Mouse (Mus musculus) thymus, postnatal 4 days (tissue): ENCODE data around the gene Safb2.

Experiments
- DNase-seq: peaks from one replicate; pipeline ENCODE4 v3.0.0; 2021

Gene Safb2

DNA sequence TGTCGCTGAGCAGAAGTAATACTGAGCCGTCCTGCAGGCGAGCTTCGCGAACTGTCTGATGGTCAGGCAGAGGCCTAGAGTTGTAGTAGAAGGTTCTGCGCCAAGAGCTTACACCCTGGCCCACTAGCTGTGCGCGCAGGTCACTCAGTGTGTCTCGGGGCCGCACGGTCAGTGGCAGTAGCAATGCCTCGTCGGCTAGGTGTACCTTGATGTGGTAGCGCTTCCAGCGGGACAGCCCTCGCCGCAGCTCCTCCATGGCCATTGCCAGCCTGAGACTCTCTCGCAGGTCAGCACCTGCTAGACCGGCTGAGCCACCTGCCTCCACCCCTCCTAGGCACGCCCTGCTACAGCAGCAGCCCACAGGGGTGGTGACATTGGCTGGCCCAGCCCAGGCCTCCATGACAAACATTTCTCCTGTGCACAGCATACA is 30.2 kb downstream of the Safb2 start, which contains the start of gene Gm20219:
TSS of gene Gm20219 (minus strand) at position 266 of the 430 bp plus-strand sequence.
- DNase-seq: no peak

DNA sequence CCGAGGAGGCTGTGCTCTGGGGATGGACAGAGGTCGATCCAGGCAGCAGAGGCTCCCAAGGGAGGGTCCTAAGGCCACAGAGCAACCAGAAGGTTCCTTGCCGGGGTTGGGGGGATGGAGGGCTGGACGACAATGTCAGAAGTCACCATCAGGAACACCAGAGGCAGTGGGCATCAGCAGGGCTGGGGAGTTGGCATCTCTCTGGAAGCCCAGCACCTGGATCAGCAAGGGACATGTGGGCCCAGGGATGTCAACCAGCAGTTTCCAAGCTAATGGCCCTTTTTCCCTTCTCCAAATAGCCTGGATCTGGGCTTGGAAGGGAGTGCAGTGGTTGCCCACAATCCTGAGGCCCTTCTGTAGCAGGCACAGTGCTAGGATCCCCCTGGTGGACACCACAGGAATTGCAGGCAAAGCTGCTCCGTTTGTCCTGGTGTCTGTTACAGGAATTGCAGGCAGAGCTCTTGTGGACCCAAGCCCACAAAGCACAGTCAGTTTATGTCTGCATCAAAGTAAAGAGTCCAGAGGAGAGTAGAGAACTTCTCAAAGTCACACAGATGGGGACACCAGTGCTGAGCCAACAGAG is 31.5 kb downstream of the Safb2 start:
- peak; percentile 83 for DNase-seq

DNA sequence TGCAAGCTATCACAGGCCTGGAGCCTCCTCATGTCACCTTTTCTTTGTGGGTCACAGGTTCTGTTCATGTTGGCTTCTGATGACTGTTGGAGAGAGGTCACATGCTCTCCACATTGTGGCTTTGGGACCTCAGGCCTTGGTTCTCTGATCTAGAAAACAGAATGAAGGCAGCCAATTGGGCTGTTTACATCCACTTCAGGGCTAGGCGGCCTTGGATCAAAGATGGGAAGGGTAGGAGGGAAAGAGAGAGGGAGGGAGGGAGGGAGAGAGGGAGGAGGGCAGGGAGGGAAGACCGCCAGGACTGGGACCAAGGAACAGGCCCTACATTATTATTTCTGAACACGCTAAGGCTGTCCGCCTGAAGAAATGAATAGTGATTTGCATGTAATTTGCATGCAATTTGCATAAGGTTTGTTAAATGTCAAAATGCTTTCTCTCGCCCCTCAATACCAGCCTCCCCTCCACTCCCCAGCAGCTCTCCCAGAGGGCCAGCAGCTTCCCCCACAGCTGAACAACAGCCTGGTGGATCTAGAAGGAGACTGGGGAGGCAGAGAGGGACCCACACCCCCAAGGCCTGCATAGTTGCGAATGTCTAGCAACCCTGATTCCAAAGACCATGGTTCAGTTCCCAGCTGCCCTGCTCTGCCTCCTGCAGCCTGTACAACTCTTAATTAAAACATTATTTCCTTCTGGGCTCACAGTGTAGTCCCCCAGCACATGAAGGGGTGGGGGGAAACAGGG is 32.4 kb downstream of the Safb2 start:
- peak; percentile 3 for DNase-seq

DNA sequence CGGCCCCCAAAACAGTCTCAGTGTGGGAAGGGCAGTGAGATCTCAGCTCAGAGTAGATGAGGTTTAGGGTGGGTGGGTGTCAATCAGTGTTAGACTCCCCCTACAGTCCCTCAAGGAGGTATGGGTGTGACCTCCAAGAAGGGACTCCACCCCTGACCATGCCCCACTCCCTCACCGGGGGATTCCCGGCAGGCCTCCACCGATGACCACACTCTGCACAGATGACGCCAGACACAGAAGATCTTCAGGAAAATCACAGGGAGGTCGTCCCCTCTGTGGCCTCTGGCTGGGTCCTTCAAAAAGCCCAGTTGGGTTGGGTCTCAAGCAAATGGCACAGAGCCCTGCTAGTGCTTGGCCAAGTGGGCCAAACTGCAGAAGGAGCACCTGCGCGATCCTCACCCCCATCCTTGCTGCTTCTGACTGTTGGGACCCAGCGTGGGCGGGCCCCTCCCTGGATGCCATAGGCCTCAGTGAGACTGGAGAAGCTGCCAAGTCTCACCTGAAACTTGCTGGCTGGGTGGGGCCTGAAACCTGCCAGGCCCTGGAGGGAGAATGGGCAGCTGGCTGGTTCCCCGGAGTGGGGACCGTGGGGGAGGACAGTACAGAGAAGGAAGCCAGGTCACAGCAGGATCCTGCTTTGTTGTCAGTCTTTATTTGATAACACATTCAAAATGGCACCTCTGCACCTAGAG is 33.5 kb downstream of the Safb2 start:
- no peak for DNase-seq

DNA sequence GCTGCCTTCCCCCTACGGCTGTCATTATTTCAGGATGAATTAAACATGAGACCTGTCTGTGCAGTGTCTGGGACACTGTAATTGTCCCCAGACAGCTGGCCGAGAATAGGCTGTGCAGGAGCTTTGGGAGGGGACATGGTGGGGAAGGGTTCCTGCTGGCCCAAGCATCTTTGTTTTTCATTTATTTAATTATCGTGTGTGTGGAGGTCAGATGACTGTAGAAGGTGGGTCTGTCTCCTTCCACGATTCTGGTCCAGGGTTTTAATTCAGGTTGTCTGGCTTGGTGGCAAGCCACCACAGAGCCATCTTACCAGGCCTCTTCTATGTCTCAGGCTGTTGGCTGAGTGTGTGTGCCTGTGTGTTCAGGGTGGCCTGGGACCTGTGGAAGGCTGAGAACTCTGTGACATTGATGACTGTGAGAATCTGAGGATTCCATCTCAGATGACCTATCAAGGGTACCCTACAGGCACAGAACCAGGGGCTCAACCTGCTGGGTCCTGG is 35.7 kb downstream of the Safb2 start:
- no peak for DNase-seq

DNA sequence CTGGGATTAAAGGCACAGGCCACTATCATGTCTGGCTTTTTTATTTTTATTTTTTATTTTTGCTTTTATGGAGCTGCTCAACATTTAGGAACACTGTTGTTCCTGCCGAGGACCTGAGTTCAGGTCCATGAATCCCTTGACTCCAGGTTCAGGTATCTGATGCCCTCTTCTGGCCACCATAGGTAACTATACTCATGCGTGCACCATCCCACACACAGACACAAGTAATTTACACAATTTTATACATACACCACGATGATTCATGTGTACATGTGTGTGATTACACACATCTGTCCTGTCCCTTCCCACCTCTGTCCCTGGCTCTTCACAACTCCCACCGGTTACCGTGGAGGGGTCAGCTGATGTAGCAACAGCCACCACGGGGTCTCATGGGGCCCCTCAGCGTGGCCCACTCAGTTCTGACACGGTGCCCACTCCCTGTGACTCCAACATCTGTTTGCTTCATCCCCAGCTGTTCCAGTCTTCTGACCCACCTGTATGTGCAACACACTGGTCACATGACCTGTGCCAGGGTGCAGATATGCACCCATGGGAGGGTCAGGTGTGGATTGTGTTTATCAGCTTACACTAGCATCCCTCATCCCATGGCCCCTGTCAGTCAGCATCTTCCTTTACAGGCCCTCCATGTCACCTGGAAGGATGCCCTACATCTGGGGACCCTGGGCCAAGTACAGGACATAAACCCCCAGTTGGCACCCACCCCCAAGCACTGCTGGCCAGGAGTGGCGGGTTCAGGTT is 36.4 kb downstream of the Safb2 start:
- no peak for DNase-seq

DNA sequence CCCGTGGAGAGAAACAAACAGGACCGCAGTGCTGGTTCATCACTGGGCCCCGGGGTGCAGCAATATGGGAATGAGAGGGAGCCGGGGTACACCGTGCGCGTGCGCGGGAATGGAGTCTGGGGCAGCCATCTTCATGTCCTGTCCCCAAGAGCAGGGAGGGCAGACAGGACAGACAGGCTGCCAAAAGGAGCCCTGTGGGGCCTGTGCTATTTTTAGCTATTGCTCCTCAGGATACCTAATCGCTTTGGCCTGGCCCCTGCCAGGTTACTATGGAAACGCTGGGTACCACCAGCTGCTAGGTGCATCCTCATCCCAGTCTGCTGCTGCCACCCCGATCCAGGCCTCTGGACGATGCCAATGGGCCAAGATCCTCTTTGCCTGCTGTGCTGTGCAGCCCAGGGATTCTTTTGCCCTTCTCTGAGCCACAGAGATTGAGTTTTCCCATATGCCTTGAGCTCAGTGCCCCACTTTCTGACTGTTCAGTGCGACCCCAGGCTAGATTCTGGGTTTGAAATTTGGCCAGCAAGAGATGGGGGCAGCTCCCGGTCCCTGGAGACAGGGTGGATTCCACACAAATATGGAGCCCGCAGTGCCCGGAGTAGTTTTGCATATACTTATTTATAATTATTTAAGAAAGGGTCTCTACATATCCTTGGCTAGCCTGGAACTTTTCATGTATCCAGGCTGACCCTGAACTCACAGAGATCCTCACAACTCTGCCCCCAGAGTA is 37.1 kb downstream of the Safb2 start:
- no peak for DNase-seq

DNA sequence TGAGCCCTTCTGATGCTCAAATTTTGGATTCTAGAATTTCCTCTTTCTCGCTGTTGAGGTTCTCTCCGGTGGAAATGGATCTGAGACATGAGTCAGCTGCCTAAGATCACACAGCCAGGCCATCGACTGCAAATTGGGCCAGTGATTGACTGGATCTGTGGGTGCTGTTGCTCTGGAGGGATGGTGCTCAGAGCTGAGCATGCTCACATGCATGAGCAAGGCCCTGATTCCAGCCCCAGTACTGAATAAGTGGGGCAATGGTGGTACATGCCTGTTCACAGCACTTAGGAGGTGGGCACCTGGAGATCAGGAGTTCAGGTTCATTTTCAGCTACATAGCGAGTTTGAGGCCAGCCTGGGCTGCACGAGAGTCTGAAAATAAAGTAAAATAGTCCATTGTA is 37.8 kb downstream of the Safb2 start:
- DNase-seq: no peak

DNA sequence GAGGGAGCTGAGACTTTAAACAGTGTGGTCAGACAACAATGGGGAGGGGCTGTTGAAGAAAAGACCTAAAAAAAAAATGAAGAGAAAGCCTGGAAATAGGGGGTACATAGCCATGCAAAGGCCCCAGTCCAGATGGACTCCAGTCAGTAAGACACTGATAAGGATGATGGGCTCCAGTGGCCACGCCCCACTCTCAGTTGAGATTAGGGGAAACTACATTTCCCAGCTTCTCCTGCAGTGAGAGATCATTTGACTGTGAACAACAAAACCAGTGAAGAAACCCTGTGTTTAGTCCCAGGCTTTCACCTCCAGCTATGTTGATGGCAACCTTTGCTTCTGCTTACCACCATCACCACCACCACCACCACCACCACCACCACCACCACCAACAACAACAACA is 38.4 kb downstream of the Safb2 start:
- DNase-seq: no peak

DNA sequence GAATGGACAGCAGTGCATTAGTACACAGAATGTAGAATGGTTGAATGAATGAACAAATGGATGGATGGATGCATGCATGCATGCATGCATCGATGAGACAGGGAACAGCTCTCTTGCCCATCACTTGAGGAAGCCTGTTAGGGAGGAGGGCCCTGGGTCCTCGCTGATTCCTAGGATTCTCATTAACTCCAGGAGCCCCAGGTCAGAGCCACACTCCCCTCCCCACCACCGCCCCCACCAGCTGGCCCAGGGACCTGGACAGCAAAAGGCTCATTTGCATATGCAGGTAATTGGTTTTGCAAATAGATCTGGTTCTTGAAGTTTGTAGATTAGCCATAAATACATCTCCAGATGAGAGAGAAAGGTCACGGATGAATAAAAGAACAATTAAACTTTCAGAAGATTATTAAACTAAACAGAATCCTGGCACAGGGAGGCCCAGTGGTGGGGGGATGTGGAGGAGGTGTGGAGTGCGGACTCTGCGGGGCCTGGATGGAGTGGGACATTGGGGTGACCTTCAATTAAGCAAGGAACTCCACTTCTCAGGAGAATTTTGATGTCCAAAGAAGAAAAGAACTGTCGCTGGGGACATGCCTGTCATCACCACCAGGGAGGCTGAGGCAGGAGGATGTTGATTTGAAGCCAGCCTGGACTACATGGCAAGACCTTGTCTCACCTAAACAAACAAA is 39.5 kb downstream of the Safb2 start:
- DNase-seq: no peak

DNA sequence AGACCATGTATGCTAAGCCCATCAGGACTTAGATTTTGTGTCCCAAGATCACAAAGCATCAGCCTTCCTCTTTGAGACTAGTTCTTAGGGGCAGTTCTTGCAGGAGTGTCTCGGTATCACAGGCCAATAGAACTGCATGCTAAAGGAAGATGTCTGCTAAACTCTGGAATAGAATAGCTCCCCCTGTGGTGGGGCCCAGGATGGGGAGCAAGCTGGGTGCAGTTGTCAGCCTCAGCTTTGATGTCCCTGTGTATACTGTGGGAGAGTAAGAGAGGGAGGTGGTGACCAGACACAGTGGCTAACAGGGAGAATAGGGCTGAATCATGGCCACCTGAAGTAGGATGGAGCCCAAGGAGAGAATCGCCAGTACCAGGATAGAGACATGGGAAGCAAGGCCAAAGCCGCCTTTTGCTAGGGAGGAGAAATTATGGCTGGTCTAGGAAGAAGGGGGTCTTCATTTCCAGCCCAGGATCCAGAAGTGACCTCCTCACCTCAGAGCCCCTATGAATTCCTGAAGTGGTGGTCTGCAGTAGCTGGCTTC is 40.6 kb downstream of the Safb2 start:
- DNase-seq: peak; percentile 53

DNA sequence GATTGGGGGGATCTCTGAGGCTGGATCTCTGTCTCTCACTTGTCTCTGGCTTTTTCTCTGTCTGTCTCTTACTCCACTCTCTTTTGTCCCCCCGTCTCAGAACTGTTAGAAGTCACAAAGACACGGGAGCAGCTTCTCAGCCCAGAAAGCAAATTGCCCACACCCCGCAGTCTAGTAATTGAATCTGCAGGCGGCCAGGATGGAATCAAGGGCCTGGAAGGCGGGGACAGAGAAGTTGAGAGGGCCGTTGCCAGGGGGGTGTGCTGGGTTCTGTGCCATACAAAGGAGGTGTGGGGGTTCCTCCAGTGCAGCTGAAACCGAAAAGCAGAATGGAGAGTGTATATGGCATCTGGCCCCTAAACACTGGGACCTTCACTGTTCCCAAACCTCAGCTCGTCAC is 41.6 kb downstream of the Safb2 start:
- DNase-seq: no peak

DNA sequence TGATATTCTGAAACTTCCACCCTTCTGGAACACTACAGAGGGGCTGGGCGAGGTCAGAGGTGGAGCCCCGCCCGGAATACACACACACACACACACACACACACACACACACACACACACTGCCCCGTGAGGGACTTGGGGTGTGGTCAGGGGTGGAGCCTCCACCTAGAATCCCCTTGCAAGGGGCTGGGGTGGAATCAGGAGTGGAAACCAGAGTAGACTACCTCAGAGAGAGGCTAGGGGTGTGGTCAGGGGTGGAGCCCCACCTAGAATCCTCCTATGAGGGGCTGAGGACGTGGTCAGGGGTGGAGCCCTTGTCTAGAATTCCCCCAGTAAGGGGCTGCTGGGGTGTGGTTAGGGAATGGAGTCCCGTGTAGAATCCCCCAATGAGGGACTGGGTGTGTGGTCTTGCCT is 43.8 kb downstream of the Safb2 start:
- no peak for DNase-seq

DNA sequence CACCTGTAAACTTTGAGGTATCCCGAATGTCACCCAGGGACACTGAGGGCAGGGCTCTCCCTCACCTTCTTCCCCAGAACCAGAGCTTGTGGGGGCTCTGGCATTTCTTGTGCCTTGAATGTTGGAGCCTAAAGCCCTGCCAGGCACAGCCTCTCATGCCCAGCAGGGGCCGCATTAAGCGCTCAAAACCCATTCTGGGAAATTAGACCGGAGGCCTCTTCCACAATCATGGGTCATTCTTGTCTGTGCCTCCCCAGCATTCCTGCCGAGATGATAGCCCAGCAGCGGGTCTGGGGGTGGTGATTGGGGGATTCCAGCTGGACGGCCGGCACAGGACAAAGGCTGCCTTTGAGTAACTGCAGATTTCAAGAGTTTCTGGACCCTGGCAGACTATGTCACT is 46.5 kb downstream of the Safb2 start:
- DNase-seq: no peak

DNA sequence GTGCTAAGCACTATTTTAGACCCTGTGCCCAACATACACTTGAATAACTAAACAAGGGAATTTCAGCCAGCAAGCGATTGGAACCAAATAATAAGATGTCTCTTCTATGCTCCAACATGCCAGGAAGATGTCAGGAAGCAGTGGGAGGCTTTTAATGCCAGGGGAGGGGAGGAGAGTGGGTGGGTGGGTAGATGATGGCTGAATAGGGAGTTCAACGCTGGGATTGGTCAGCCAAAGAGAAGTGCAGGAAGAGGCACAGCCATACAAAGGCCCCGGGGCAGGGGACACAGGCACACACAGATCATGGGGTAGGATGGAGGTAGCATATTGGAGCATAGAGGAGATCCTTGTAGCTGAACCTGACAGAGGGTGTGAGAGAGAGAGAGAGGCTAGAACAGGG is 47.5 kb downstream of the Safb2 start:
- no peak for DNase-seq

DNA sequence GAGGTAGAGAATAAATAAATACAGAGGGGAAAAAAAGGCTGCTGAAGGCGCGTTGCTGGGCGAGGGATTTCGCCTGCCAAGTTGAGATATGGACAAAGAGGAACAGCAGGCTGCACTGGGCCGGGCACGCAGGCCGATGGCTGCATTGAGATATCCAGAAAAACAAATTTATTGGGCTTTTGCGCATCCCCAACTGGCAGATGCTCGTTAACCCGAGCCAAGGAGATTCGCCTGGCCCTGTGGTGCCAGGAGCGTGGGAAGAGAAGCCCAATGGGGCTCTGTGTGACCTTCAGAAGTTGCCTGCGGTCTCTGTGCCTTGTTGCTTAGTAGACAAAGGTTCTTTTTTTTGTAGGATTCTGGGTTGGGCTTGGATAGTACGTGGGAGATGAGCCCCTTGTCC is 48.2 kb downstream of the Safb2 start:
- DNase-seq: no peak

DNA sequence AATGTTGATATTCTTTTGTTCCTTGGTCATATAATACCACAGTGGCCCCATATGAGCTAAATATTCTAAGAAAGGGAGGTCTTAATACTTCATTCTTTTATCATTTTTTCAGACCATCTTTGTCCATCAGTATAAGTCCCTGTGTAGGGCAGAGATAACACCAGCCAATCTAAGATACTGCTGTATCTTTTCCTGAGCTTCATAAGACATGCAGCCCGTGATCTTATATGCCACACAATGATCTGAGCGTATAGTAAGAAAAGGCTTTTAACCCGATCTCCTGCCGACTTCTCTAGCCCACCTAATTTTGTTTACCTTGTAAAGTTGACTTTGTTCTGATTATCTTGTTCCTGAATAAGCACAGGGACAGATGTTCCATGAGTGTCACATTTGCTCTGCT is 59.4 kb downstream of the Safb2 start:
- no peak for DNase-seq

DNA sequence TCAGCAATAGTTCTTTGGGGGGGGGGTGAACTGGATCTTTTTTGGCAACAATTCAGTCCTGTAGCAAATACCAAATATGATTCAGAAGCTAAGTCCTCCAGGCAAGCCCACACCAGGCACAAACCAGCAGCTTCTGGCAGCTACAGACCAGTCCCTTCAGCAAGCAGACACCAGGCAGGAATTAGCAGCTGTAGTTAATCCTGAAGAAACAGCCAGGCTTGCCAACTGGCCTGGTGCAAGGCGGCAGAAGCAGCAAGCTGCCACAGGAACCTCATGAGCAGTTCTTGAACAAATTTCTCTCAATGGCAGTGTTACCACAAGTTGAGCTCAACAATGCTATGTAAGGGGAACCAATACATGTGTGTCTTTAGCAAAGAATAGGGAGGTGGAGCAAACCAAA is 61.6 kb downstream of the Safb2 start:
- no peak for DNase-seq

DNA sequence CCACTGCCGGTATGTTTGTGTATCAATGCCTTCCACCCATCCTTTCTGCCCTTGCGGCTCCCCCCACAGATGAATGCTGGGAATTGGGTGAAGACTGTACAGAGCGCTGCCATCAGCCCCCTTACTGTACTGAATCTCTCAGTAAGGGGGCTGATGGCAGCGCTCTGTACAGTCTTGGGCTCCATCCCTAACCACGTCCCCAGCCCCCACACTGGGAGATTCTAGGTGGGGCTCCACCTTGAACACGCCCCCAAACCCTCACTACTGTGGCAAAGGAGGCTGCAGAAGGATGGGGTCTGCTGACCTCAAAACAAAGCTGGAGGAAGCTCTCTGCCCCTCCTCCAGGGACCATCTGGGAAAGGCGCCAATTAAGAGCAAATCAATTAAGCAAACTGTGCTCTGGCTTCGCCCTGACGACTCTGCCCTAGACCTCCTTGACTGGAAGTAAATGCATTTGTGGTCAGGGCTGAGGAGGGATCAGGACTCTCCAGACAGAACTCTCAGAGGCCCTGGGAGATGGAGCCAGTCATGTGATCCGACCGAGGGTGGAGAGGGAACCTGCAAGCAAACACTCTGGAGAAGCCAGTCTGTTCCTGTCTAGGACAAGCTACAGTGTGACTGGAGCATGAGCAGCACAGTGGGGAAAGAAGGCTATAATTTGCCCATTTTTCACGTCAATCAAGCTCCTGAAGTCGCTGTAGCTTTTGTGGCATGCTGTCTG is 68.5 kb downstream of the Safb2 start:
- no peak for DNase-seq

DNA sequence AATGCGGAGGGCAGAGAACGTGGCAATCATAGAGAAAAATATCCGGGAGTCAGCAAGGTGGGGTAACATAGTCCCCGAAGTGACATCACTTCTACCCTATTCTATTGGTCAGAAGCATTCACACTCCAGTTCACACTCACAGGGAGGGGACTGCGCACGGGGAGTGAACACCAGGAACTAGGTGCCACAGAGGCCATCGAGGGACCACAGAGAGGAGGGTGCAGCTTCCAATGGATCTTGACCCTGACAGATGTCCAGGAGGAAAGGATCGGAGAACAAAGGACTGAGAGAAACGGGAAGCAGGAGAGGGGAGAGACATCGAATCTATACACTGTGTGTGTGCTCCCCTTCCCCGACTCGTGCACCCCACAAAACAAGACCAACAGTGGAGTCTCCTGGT is 69.5 kb downstream of the Safb2 start:
- no peak for DNase-seq

DNA sequence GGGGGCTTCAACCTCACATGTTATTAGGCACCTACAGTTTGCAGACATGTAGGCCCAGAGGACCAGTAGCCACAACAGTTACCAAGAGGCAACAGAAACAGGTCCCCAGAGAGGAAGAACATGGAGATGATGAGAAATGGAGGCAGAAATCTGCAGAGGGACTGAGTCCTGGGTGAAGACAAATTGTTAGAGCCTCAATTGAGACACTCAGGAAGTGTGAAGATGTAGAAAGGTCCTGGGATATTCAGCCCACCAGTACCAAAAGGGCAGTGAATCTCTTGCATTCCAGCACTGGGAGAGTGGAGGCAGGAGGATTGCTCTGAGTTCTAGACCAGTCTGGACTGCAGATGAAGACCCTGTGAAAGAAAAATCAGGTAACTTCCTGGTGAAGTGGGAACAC is 70.1 kb downstream of the Safb2 start:
- no peak for DNase-seq
